Mouse (Mus musculus): Measurements from ENCODE around the gene Trpv2.

DNA sequence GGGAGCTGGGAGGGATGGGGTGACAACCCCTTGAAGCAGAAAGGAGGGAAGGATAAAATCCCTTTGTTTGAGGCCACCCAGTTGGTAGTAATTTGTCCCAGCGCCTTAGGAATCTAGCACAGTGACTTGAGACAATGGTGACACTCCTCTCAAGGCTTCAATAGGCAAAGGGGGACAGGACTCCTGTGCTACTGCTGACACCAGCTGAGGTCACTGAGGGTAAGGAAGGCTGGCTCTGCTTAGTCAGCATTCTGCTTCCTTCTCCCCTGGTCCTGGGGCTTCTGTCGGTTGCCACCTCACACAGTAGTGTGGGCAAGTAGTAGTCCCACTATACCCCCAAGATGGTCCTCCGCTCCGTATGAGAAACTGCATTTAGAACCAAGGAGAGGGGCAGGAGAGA, 56.9 kb downstream of the Trpv2 start:
- TF ChIP-seq CTCF (conservative IDR thresholded peaks at IDR 0.05; ENCODE audit: low read length) = no peak
- TF ChIP-seq POU5F1 (IDR thresholded peaks at IDR 0.05; ENCODE audit: borderline replicate concordance, low read length) = no peak
- TF ChIP-seq NANOG (IDR thresholded peaks at IDR 0.05; ENCODE audit: borderline replicate concordance, low read length) = no peak
